Mouse (Mus musculus): ENCODE data around the gene Ccdc38.

Ccdc38 gene

DNA sequence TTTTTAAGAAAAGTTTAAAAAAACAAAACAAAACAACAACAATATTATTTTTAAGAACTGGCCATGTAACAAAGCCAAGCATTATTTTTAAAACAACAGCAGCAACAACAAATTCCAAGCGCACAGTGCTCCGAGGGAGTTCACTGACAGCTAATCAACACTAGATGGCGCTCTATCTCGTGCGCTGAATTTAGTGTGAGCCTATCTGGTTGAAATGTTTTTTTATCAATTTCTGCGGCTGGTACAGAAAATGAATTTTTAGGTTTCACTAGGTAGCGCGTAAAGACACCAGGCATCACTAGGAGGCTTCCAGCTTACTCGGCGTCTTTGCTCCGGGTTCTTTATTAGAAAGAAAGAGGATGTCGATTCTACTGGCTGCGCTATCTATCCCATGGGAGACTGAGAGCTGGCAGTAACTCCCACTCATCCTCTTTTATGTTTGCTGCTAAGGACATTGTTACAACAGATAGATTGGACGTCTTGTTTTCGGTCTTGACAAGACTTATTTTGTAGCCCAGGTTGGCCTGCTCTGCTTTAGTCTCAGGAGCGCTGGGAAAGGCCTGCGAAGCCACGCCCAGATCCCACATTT lies 71.1 kb downstream of the Ccdc38 start:
- peak; percentile 21 to 31 for DNase-seq

DNA sequence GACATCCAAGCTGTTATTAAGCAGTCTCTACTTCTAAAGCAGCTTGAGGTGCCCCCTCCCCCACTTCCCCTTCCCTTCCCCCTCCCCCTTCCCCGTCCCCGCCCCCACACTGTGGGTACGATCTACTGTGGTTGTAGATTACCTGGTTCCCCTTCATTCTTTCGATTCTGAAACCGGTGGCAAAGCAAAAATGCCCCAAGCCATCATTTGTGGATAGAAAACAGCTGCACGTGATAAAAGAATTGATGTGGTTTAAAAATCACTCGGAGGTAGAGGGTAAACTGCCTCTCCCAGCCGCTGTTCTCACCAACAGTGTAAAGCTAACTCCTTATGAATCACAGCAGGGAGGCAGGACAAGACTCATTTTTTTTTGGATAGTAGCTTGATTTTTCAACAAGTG lies 74.4 kb downstream of the Ccdc38 start:
- DNase-seq = no peak

DNA sequence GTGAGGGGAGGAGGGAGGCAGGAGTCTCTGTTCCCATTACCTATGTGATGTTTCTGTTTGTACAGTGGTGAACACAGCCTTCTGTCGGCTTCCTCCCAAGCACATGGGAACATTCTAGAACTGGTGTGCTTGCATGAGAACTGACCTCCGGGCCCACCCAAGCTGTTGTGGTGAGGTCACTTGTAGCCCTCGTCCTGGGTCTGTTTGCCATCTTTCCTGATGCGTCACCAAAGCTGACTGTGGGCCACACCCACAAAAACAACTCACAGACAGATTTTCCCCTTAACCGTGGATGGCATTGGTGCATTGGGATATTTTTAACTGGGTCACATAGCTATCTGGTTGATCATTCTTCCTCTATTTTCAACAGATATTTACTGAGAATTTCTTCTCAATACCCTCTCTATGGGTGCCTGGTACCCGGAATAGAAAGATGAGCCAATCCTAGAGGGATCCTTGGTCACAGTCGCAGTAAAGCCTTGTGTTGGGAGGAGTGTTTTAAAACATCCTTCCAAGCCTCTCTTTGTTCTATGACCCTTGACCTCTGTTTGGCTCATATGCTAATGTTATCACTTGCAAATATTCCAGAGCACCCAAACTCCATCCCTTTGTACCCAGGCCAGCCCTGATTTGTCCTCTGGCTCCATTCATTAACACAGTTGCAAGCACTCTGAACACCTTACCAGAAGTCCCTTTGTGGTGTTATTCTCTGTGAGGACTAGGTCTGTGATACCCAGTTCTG lies 80.2 kb downstream of the Ccdc38 start:
- no peak for DNase-seq

DNA sequence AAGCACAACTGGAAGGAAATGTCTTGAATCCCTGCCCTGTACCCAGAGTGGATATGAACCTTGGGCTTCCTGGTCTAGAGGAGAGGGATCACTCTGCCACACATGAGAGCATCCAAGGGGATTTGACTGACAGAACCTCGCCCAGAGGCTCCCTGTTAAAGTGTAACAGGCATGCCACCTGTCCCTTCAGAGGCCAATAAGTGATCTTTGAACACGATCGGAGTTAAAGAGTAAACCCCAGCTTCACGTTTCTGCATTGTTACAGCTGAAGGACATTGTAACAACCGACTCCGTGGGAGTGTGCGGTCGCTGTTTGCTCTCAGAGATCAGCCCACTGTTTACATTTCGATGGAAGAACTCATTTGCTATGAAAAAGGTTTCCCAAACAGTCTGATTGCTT lies 83.3 kb downstream of the Ccdc38 start:
- no peak for DNase-seq

DNA sequence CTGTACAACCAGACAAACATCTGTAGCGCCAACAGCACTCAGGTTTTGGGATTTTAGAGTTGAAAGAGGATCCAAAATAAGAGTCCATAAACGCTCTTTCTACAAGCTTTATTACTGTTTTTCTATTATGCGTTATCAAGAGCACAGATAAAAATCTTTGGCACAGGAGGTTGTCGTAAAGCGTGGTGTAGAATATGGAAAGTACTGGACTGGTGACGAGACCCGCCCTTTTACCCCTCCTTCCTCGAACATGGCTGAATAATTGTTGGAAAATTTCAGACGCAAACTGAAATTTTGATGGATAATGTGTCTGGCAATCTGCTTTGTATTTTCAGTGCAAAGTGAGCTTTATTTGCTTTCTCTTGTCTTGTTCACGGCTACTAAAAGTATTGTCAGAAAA lies 83.7 kb downstream of the Ccdc38 start:
- no peak for DNase-seq

DNA sequence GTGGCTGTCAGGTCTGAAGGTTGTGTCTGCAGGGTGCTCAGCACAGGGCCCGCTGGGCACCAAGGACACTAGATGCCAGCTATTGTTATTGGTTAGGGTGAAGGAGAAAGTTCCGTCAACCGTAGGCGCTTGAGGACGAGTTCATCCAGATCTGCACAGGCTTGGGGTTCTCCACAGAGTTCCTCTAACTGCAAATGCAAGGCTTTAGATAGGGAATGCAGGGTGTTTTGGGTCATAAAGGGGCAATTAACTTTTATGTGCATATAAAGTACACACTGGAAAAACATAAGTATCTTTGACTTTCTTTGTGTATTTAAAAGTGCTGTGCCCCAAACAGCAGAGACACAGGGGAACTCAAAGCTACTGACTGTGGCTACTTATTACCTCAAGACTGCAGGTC lies 89.9 kb downstream of the Ccdc38 start:
- no peak for DNase-seq

DNA sequence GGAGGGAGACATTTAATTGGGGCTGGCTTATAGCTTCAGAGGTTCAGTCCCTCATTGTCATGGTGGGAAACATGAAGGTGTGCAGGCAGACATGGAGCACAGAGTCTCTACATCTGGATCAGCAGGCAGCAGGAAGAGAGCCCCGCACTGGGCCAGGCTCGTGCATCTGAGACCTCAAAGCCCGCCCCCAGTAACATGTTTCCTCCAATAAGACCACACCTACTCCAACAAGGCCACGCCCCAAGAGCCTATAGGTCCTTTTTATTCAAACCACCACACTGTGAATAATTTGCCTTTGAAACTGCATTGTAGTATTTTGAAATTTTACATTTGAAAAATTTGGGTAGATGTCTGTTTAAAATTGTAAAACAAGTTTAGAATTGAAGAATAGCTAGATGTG lies 91.7 kb downstream of the Ccdc38 start:
- no peak for DNase-seq

DNA sequence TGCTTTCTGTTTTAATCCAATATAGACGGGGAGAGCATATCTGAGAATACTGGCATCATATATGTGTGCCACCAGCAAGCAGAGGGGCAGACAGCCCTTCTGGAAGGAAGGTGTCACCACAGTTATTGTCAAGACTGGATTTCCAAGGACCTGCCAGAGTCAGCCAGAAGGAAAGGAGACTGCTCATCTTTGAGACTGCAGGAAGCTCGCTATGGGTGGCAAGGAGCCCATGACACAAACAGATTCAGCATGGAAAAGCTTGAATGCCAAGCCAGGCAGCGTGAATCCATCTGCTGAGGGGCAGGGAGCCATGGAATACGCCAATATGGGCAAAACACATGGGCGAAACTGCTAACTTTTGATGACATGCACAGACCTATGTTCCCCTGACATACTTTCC lies 93.1 kb downstream of the Ccdc38 start:
- no peak for DNase-seq
